Mouse (Mus musculus) frontal cortex, postnatal 25 days (tissue): Measurements from ENCODE around the gene Gpnmb.

Experiments used
- DNase-seq, 2 experiments: peaks; one replicate each; pipeline ENCODE4 v3.0.0; 2022; ENCODE audit warnings: low spot score in 2 of 2

The Gpnmb gene

DNA sequence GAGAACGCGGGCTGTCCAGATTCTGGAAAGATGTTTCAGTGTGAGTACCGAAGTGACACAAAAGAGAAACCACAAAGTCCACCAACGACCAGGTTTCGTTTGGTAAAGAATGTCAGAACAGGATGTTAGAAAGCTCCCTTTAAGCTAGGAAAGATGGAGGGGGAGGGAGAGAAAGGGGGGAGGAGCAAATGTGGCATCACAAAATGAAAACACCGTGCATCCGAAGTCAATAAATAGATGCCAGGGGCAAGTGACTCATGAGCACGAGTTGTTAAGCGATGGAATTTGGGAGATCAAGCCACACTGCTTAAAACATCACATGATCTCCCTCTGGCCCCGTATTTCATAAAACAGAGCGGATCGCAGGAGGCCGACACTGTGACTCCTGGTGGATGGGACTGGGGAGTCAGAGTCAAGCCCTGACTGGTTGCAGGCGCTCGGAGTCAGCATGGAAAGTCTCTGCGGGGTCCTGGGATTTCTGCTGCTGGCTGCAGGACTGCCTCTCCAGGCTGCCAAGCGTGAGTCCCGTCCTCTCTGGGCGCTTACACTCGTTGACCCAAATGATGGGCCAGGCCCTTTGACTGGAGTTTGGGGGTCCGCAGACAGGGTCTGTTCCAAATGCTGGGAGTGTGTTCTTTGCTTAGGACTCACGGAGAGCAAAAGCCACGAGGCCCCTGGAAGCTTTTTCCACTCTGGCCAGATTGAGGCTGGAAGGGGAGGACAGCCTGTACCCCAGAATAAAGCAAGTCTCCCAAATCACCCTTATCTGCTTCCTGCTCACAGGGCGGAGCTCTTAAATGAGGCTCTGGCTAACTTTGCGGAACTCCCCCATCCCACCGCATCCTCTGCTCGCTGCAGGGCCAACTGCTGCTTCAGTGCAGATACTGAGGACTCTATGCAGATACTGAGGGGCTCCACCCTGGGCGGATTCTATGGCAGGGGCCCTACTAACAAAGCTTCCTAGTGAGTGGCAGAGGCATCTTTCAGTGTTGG lies at the start of gene Gpnmb:
Gpnmb (plus strand) TSS at position 272 of the 993 bp plus-strand sequence.
- no peak for DNase-seq

DNA sequence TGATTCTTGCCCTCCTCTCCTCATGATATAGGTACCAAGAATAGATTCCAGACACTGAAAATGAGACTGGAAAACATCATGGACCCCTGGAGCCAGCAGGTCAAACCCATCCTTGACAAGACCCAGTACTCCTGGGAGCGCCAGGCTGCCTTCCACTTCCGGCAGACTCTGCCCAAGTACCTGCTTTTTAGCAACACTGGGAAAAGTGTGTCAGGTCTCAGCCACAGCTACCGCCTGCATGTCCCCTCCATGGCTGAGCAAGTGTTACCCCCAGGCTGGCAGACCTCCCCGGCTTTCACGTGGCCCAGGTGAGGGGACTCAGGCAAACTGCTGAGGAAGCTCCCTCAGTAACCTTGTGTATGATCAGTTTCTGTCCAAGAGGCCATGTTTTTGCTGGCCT lies 46.4 kb upstream of the Gpnmb start:
- DNase-seq = no peak

DNA sequence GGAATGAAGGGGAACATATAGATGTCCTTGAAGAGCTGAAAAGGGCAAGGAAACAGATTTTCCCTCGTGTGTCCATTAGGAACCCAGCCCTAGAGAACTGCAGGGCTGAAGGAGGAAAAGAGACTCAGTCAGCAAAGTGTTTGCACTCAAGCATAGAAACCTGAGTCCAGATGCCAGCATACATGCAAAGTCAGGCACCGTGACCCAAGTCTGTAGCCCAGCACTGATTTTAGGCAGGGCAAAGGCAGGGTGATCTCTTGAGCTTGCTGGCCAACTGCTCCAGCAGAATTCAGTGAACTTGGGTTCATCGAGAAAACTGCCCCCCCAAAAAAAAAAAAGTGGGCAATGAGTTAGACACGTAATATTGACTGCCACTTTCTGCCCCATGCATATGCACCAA lies 44.4 kb upstream of the Gpnmb start:
- no peak for DNase-seq

DNA sequence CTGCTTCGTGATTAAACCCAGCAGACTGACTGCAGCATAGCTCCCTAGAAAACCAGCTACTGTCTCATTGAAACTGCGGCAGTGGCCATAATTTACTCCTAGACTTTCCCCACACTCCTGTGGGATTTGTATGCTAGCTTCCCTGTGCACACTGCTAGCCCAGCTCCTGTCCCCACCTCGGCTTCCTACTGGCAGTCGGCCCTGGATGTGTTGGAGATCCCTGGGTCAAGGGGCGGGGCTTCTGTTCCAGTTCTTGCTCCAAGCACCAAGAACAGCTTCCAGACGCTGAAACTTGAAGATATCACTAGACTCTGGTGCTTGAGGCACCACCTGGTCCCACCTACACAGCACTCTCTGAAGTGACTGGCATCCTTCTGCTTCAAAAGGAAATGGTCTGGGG lies 38.2 kb upstream of the Gpnmb start:
- DNase-seq = no peak

DNA sequence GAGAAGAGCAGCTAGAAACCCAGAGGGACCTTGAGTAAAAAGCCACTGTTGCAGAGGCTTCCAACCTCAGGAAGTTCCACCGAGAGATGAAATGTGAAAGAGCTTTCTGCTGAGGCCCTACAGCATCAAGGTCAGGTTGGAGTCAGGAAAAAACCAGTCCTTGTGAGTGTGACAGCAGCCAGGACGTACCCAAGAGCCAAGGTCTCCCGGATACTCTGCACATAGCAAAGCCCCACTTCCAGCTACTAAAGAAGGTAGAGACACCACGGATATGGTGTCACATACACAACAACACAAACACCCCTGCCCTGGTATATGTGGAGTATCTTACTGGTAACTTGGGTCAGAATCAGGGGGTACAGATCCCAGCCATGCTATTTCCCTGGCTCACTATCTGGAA lies 37.5 kb upstream of the Gpnmb start:
- no peak for DNase-seq

DNA sequence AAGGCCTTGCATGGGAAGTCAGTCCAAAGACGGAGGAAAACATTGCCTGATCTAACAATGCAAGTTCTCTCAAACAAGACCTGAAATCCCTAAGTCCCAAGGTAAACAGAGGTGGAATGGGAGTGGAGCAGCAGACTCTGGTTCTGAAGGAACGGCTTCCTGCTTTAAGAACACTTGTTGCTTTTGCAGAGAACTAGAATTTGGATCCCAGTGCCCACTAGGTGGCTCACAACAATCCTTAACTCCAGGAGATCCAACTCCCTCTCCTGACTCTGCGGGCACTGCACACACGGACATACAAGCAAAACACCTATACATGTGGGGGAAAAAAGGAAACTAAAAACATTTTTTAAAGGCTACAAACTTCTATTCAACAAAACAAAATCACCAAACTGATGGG lies 33.0 kb upstream of the Gpnmb start:
- DNase-seq = no peak

DNA sequence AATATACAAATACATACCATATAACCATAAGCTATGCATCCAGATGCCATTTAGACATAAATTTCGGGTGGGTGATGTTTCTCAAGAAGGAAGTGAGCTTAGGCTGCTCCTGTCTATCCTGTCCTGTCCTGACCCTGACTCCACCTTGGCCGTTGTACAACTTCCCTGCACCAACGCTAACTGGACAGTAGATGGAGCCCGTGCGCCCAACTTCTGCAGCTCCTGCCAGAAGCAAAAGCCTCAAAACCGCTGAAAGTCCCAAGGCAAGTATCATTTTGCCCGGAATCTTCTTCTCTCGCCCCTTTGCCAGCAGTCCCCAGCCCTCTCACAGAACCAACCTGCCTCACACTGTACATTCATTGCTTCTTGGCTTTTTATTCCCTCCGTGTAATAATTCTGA lies 28.4 kb upstream of the Gpnmb start:
- peak; percentile 14 to 48 for DNase-seq

DNA sequence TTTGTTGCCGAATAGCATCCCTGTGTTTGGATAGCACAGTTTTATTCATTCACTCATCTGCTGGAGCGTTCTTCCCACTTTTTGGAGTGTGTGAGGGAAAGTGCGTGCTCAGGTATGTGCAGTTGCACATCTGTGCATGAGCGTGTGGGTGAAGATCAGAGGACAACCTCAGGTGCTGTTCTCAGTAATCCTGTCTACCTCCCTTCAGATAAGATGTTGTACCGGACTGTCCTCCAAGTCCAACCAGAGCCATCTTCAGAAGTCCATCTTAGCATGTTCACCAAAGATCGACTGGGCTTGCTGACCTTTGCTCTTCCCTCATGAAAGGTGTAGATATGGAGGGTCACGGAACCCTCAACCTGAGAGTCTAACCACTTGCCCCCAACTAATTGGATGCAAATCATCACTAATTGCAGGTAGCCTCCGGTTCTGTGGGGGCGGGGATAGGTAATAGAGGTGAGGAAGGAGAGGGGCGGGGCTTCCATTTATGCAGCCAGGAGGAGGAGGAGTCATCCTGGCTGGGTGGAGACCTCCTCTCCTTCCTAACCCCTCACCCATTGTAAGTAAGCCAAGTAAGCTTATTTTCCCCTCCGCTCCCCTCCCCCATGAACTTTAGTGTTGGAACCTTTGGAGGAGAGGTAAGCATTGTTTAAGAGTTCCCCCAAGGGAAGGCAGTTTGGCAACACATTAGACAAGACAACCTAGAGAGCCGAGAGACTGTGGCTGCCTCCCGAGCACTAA lies 27.8 kb upstream of the Gpnmb start:
- DNase-seq = no peak

DNA sequence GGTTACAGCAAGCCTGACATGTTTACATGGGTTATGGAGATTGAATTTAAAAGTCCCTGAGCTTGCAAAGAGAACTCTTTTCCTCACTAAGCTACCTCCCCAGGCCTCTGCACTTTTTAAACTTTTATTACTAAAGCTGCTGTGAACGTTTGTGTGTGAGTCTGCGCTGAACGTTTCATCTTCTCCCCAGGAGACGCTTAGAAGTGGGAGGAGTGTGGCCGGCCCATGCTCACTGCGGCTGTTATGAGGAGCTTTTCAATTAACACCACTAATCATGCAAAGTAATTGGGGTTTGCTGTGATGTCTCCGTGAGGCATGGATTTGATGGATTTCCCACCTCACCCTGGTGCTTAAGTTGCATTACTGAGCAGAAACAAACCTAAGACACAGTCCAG lies 27.2 kb upstream of the Gpnmb start:
- no peak for DNase-seq

DNA sequence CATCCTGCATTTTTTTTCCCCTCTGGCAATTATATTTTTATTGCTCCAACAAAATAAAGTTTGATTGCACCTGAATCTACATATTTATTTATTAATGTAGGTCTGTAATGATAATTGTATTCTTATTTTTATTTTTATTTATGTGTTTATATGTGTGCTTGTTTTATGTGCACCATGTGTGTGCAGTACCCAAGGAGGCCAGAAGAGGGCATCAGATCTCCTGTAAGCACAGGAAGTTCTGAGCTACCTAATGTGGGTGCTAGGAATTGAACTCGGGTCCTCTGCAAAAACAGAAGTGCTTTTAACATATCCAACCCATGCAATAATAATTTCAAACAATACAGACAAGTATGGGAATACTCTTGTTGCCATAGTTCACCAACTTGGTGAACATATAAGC lies 26.7 kb upstream of the Gpnmb start:
- no peak for DNase-seq

DNA sequence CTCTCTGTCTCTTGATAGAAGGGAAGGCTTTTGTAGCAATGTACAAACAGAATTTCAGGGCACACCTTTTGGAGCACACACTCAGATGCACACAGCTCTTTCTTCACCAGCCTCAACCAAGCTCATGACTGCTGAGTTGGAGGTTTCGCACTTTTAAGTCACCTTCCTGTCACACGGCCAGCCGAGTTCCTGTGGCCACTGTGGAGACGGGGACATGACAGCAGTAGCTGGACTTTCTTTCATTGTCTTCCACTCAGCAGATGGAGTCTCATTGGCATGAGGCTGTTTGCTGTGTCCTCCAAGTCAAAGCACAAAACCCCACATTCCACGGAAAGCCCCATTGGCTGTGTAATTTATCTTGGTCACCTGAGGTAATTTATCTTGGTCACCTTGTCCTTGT lies 25.2 kb upstream of the Gpnmb start:
- DNase-seq = no peak

DNA sequence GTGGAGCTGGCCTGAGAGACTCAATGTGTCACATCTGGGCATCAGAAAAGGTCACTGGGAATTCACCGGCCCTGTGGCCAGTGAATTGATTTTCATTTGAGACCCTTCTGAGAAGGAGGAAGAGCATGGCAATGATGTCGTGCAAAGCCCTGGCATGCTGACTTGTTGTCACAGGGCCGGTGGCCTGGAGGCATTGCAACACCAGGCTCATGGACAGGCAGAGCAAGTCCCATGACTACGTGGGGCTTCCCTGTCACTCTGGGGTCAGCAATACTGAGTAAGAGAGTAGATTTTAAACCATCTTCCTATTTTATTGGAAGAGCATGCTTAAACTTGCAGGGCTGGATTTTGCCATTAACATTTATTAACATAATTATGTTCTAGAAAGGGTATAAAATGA lies 23.3 kb upstream of the Gpnmb start:
- DNase-seq = no peak

DNA sequence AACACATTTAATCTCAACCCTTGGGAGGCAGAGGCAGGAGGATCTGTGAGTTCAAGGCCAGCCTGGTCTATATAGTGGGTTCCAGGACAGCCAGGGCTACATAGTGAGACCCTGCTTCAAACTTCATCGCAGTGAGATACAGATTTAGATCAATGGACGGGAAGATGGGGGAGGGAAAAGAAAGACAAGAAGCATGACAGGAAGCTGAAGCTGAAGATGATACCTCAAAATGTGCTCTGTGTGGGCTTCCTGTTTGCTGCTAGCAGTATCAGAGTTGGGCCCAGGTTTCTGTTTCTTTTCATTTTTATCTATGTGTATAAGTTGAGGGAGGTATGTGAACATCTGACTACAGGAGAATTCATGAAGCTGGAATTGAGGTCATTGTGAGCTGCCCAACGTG lies 22.9 kb upstream of the Gpnmb start:
- no peak for DNase-seq

DNA sequence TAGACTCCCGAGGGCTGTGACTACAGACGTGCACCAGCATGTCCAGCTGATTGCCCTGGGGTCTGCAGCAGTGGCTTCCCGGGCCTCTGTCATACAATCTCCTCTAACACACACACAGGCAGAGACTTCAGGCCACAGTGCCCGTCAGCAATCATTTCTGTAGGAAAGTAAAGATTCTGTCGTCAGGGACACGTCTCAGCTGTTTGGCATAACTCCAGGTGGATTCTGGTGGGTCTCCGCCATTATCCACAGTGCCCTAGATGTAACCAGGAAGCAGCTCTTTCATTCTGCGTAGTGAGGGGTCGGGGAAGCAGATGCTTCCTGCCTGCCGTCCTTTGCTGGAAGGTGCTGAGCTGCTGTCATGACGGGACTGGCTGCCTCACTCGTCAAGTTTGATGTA lies 19.2 kb upstream of the Gpnmb start:
- DNase-seq = no peak

DNA sequence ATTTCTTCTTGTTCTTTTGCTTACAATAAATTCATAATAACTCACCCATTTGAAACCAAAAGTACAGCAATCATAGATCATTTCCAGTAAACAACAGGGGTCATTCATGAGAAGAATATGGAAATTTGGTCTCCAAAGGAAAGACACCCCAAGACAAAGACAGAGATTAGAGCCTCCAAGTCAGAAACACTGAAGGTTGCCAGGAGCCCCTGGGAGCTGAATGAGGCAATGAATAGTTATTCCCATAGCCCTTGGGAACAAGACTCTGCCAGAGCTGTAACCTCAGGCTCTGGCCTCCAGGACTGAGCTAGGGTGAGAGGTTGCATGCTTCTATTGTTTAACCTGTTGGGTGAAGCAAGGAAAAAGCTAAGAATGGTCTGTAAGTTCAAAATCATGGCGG lies 17.0 kb upstream of the Gpnmb start:
- DNase-seq = no peak

DNA sequence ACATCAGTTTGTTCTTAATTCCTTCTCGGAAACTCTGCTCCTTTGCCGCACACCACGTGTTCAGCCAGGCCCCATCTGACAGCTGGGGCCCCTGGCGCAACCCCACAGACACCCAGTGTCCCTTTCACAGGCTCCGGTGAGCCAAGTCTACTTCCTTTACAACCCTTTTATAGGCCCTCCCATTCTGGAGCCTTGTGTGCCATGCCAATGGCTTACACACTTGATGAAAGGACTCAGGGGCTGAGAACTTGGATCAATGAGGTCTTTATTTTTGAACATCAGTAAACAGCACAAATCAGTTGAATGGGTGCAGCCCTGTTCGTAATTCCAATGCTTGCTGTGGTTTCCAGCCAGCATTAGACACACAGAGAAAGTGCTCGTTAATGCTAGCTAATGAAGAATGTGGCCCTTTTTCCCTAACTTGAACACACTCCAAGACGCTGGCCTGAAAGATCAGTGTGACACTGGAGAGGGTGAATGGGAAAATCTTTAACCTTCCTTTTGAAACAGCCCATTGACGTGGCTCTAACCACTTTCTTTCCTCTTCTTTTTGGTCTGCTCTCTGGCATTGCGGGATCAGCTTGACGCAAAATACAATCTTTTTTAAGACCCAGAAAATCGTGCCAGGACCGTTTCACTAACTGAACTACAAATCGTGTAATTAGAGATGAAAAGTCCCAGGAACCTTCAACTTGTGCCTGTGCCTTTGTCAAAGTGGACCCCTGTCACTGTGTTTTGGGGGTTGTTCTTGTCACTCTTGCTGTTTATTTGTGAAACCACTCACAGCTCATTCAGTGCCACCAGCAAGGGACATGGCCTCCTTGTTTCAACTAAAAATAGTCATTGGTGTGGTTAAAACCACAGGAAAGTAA lies 15.0 kb upstream of the Gpnmb start:
- DNase-seq = peak in 1 of 2 experiments; percentile 17

DNA sequence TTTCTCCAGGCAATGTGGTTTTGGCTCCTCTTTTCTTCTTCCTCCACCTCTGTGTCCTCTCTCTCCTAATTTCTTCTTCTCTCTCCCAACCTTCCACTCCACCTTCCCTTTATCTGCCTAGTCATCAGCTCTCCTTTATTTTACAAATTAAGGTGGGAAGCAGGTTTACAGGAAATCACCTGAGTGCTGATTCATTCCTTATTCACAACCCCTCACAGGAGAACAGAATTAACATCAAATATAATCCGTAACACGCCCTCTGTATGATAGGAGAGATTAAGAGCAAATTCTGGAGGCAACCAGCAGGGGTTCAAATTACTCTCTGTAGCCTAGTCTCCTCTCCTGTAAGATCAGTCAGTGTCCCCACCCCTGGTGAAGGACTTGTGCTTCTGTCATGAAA lies 14.0 kb upstream of the Gpnmb start:
- DNase-seq = no peak

DNA sequence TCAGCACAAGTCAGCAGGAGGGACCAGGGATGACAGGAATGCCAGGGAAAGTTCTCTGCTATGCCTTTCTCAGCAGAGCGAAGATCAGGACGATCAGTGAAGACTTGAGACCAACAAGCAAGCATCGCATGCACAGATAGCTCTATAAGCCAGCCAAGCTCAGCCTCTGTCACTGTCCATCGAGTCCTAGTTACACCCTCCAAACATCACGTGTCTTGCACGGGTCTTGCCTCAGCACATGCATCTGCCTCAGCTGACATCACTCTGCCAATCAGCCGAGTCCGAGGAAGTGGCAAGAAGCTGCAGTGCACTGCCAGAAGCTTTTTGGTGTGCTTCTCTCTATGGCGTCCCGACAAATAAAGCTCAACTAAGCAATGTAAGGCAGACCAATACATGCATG lies 13.0 kb upstream of the Gpnmb start:
- DNase-seq = no peak

DNA sequence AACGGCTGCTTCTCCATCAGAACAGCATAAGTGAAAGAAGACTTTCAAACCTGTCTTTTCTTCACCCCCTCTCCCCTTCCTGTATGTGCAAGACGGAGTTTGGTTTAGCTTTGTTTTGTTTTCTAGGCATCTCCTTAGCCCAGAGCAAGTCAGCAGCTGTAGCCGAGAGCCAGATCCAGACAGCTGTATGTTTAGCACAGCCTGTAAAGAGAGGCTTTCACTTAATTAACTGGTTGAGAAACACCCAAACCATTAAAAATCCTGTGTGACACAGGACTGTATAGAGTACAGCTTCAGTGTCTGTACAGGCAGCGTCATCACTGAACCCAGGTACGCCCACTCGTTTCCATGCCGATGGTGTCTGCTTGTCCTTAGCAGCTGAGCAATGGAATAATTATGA lies 11.1 kb upstream of the Gpnmb start:
- no peak for DNase-seq

DNA sequence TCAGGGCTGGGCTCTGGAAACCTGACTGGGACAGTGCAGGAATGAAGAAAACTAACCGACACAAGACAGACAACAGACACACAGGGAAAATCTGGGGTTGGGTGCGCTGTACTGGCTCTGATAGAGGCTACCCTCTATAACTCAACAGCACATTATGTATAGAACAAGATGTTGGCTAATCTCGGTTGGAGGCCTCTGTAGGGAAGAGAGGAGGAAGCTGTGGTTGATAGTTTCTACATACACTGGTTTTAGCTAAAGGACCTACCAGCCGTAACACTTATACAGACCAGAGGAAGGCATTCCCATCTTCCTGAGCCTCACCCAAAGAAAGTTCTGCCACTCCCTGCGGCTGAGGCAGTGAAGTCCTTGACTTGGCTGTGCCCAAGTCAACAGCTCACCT lies 9.8 kb upstream of the Gpnmb start:
- no peak for DNase-seq

DNA sequence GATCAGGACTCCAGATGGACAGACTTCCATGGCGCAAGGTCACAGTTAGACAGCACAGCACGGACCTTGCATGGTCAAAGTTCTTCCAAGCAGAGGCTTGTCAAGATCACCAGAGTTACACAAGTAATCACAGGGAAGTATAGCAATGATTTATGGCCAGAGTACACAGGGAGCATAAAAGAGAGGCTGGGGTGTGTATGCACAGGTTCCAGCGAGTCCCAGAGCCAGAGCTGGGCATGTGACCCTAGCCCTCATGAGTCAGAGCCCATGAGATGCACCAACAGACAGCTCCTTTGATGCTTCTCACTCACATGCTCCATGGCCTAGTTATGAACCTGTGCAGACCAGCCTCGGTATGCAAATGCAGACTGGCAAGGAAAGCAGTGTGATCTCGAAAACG lies 8.3 kb upstream of the Gpnmb start:
- DNase-seq = no peak

DNA sequence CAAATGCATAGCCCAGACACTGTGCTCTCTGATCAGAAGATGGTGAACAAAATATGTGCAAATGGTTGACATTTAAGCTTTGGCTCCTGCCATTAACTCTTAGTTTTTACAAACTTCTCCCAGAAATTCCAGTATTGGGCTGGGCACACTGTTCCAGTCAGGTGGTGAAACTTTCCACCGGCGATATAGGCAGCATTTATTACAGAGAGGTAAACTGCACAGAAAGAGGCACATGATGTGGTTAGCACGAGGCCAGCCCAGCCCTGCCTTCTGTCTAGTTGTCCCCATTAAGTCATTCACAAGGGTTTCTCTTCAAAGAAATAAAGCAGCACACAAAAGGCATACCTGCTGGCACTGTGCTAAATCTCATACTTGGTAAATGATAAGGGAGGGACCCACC lies 7.6 kb upstream of the Gpnmb start:
- DNase-seq = no peak
